Mouse (Mus musculus) heart, embryonic 15.5 days (tissue): ENCODE data around the gene Ccdc190. TPM values are rescaled to one million over a fixed set of nuclear protein-coding genes. Genes with fewer than 3 reads are reported as not detected.

Experiments
- ATAC-seq: fragments of 200-750 bp; cut with Nextera tagmentation; replicated peaks from 2 replicates; pipeline ENCODE4 v1.8.0; 2017; ENCODE audit warnings: low read depth, moderate TSS enrichment; ENCODE audit not compliant: insufficient number of reproducible peaks, insufficient read depth, low FRiP score
- H3K27ac ChIP-seq: fragments of 300-500 bp; sonication (generic); 2 replicates; pipeline ENCODE4 v1.5.1; 2015; ENCODE audit warnings: mild to moderate bottlenecking, inconsistent platforms
- H3K27me3 ChIP-seq: fragments of 300-500 bp; sonication (generic); 2 replicates; pipeline ENCODE4 v1.6.1; 2015; ENCODE audit warnings: inconsistent platforms
- H3K36me3 ChIP-seq: fragments of 300-500 bp; sonication (generic); 2 replicates; pipeline ENCODE4 v1.6.1; 2015; ENCODE audit warnings: mild to moderate bottlenecking, inconsistent platforms
- H3K4me1 ChIP-seq: fragments of 300-500 bp; sonication (generic); replicated peaks from 2 replicates; pipeline ENCODE4 v1.6.1; 2015; ENCODE audit warnings: inconsistent platforms
- H3K4me2 ChIP-seq: fragments of 300-500 bp; sonication (generic); 2 replicates; pipeline ENCODE4 v1.6.1; 2015; ENCODE audit warnings: inconsistent platforms, mild to moderate bottlenecking, moderate library complexity
- H3K4me3 ChIP-seq: fragments of 300-500 bp; sonication (generic); 2 replicates; pipeline ENCODE4 v1.5.1; 2015; ENCODE audit warnings: mild to moderate bottlenecking, inconsistent platforms
- H3K9ac ChIP-seq: fragments of 300-500 bp; sonication (generic); 2 replicates; pipeline ENCODE4 v1.6.1; 2015; ENCODE audit warnings: mild to moderate bottlenecking, inconsistent platforms
- H3K9me3 ChIP-seq: fragments of 300-500 bp; sonication (generic); replicated peaks from 2 replicates; pipeline ENCODE4 v1.6.1; 2016; ENCODE audit warnings: inconsistent platforms
- WGBS: fragments of 180-500 bp; shearing (Covaris S2); methylation state at CpG from one replicate; pipeline ENCODE4 v1.1.7; 2015; ENCODE audit warnings: mixed read lengths; 5-methylcytosine and 5-hydroxymethylcytosine counted together
- polyA plus RNA-seq: library from polyadenylated mRNA; unstranded; fragments of >200 nt; fragmentation: Nextera tagmentation; extraction: Ambion mirVana; gene quantifications from 2 replicates; pipeline ENCODE4 v1.2.1, GENCODE M21; 2015

Gene Ccdc190
- polyA plus RNA-seq, 1 experiment from 2014 or later: not detected

- peaks cover 23% of the 10 kb centered on the region; the same call in 1 of the 2 replicates for H3K36me3 ChIP-seq
- WGBS: under 1% methylated on average over 48 of the region's 48 CpGs
Observed at GRCm38 (mm10) chr1:169968792-169969515, 40.5 kb downstream of the Ccdc190 start, which contains the start of gene Hsd17b7. Hsd17b7 (minus strand) TSS chr1:169969241.

GRCm38 (mm10) chr1:169969516-169969886 is 41.1 kb downstream of the Ccdc190 start:
- peak overlapping the region; percentile 50 for H3K9ac ChIP-seq
- H3K9me3 ChIP-seq: no peaks in the 10 kb centered on the region
- peaks cover 18% of the 10 kb centered on the region; the same call in 1 of the 2 replicates for H3K36me3 ChIP-seq
- peak overlapping the region; percentile 73 for H3K4me3 ChIP-seq
- H3K4me1 ChIP-seq: peaks cover 29% of the 10 kb centered on the region
- H3K27me3 ChIP-seq: no peaks in the 10 kb centered on the region
- H3K4me2 ChIP-seq: peak overlapping the region; percentile 83
- ATAC-seq: no peak
- H3K27ac ChIP-seq: peak overlapping the region; percentile 90
- WGBS: 1% methylated on average over 9 of the region's 9 CpGs

More at GRCm38 (mm10) chr1:169968792-169969515, 40.5 kb downstream of the Ccdc190 start, which contains the start of gene Hsd17b7:
- H3K9ac ChIP-seq: peak within 1 kb of the TSS; percentile 56
- H3K4me1 ChIP-seq: peaks cover 29% of the 10 kb centered on the region
- H3K27me3 ChIP-seq: no peaks in the 10 kb centered on the region
- peak within 1 kb of the TSS; percentile 90 for H3K27ac ChIP-seq
- peak within 1 kb of the TSS; percentile 73 for H3K4me3 ChIP-seq
- peak; percentile 100 for ATAC-seq
- H3K9me3 ChIP-seq: no peaks in the 10 kb centered on the region
- peak within 1 kb of the TSS; percentile 83 for H3K4me2 ChIP-seq

GRCm38 (mm10) chr1:169970936-169971335 is 42.5 kb downstream of the Ccdc190 start:
- Histone ChIP-seq H3K9me3 (no peaks in the 10 kb centered on the region), H3K27me3 (no peaks in the 10 kb centered on the region), H3K4me3 (no peak overlapping the region), H3K27ac (peak overlapping the region; percentile 67; the same call in 1 of the 2 replicates), H3K4me2 (no peak overlapping the region), H3K9ac (no peak overlapping the region), H3K36me3 (0 out of 2 replicates have a peak, but pooled peaks cover 5% of the 10 kb centered on the region), H3K4me1 (peaks cover 29% of the 10 kb centered on the region)
- no peak for ATAC-seq
- 83% methylated on average over 4 of the region's 4 CpGs for WGBS

- Histone ChIP-seq H3K27me3 (no peaks in the 10 kb centered on the region), H3K9ac (no peak overlapping the region), H3K27ac (peak overlapping the region; percentile 67), H3K9me3 (no peaks in the 10 kb centered on the region), H3K4me2 (no peak overlapping the region), H3K4me1 (peaks cover 29% of the 10 kb centered on the region), H3K36me3 (no peaks in the 10 kb centered on the region), H3K4me3 (no peak overlapping the region)
- WGBS: 18% methylated on average over 2 of the region's 2 CpGs
- ATAC-seq: no peak
Observed at GRCm38 (mm10) chr1:169971998-169972397, 43.5 kb downstream of the Ccdc190 start.

- Histone ChIP-seq H3K27ac (no peak overlapping the region), H3K4me3 (no peak overlapping the region), H3K27me3 (no peaks in the 10 kb centered on the region), H3K9me3 (no peaks in the 10 kb centered on the region), H3K9ac (no peak overlapping the region), H3K36me3 (no peaks in the 10 kb centered on the region), H3K4me1 (0 out of 2 replicates have a peak, but pooled peaks cover under 1% of the 10 kb centered on the region), H3K4me2 (no peak overlapping the region)
- ATAC-seq: no peak
- WGBS: 71% methylated on average over 4 of the region's 4 CpGs
Observed at GRCm38 (mm10) chr1:169977621-169978020, 49.2 kb downstream of the Ccdc190 start.

Other genes starting within 250 kb of the Ccdc190 start
- 4.6 and 12.9 TPM in 2 replicates for gene Rgs4, start 181.0 kb upstream of the Ccdc190 start, polyA plus RNA-seq
- 16.7 and 18.1 TPM in 2 replicates for gene Hsd17b7, start 40.6 kb downstream of the Ccdc190 start, polyA plus RNA-seq
- gene Ddr2, start 182.1 kb downstream of the Ccdc190 start, polyA plus RNA-seq: 12.0 and 17.1 TPM in 2 replicates
- 45.0 and 46.0 TPM in 2 replicates for gene Uap1, start 246.3 kb downstream of the Ccdc190 start, polyA plus RNA-seq